ENCODE assay signal across 12 mouse cellular contexts in the genomic region with DNA sequence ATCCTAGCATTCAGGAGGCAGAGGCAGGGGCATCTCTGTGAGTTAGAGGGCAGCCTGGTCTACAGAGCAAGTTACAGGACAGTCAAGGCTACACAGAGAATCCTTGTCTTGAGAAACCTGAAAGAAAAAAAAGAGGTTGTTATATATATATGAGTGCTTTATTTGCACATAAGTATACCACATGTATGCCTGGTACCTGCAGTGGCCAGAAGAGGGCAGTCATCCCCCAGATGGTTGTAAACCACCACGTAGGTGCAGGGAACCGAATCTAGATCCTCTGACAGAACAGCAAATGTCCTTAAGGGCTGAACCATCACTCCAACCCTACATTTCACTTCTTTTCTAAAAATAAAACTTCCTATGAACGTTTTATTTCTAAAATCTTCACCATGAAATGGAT. TPM values are rescaled to one million over a fixed set of nuclear protein-coding genes. Genes with fewer than 3 reads are reported as not detected.
DNase-seq lines count a peak whose midpoint lies in the region; TF ChIP-seq lines count a peak whose summit lies in the region.
"Had no signal": no experiment of that assay in that cellular context is flagged by ENCODE, and none has a peak within 500 bp of the region (broad histone marks: within the 10 kb centered on the region; RNA-seq: fewer than 3 reads in every experiment).

No protein-coding gene starts in this region.

- H3K27ac ChIP-seq in heart, adult 2 months, result no peak overlapping the region
- H3K27ac ChIP-seq in bone marrow, adult 2 months (ENCODE audit: control insufficient read depth, insufficient read depth, low read depth, low read length, poor library complexity), result no peak overlapping the region
- H3K27ac ChIP-seq: heart, embryonic 15.5 days had no signal

- H3K79me2 ChIP-seq in heart, adult 2 months (replicated peaks; ENCODE audit: control insufficient read depth, insufficient read depth, low read length), result no peaks in the 10 kb centered on the region

- TF ChIP-seq EP300 in heart, adult 2 months (IDR thresholded peaks at IDR 0.05; ENCODE audit: insufficient read depth, low read depth, low read length), result no peak

- no peak overlapping the region for H3K4me3 ChIP-seq in heart, adult 2 months
- H3K4me3 ChIP-seq in bone marrow, adult 2 months (replicated peaks; ENCODE audit: control insufficient read depth, low read depth, low read length), result no peak overlapping the region
- H3K4me3 ChIP-seq: heart, embryonic 15.5 days had no signal

- H3K36me3 ChIP-seq in heart, adult 2 months (ENCODE audit: control insufficient read depth, insufficient read depth, low read length), result no peaks in the 10 kb centered on the region
- H3K36me3 ChIP-seq: heart, embryonic 15.5 days had no signal

- WGBS in heart, adult 2 months, result 67% methylated on average over 3 of the region's 3 CpGs
- WGBS in bone marrow, adult 2 months, result 56% methylated on average over 3 of the region's 3 CpGs

- no peaks in the 10 kb centered on the region for H3K27me3 ChIP-seq in heart, adult 2 months (ENCODE audit: control insufficient read depth, insufficient read depth, low read length)
- H3K27me3 ChIP-seq: heart, embryonic 15.5 days had no signal

- intact Hi-C loops in heart, adult 2 months (cut with DNase I), result loop anchor here (1.0 kb wide), 1 partner anchor 23 kb away; no protein-coding TSS in a partner anchor

- DNase-seq in heart, adult 2 months, result no peak
- no peak for DNase-seq in heart, adult 18-20 months
- DNase-seq in A20 (ENCODE audit: low read depth, low spot score), result peak; percentile 75
- DNase-seq in naive thymus-derived CD4-positive, alpha-beta T cell, adult 2 months (ENCODE audit: low read depth), result peak; percentile 67
- no peak for DNase-seq in right cerebral cortex, postnatal 10 days (ENCODE audit: low spot score in 2 of 2)
- no peak for DNase-seq in right cerebral cortex, postnatal 14 days
- no peak for DNase-seq in left cerebral cortex, adult 18-20 months (ENCODE audit: low spot score in 2 of 2)
- DNase-seq: cerebellum, adult 11-12 months; layer of hippocampus, adult 9-11 months; right cerebral cortex, postnatal 25 days had no signal

- TF ChIP-seq POLR2A in heart, adult 2 months (IDR thresholded peaks at IDR 0.05; ENCODE audit: insufficient read depth, low read depth, low read length), result no peak
- TF ChIP-seq POLR2A in bone marrow, adult 2 months (IDR thresholded peaks at IDR 0.05; ENCODE audit: borderline replicate concordance, control insufficient read depth, low read depth, low read length), result no peak

- no peak overlapping the region for H3K9ac ChIP-seq in heart, adult 2 months (ENCODE audit: low read depth, low read length)
- H3K9ac ChIP-seq: heart, embryonic 15.5 days had no signal

- peak; percentile 48 for TF ChIP-seq CTCF in heart, adult 2 months (IDR thresholded peaks at IDR 0.05)
- TF ChIP-seq CTCF in bone marrow, adult 2 months (IDR thresholded peaks at IDR 0.05; ENCODE audit: control insufficient read depth, insufficient read depth, low read length), result peak; percentile 72

- peaks cover 1% of the 10 kb centered on the region; the same call in 1 of the 2 replicates for H3K4me1 ChIP-seq in heart, adult 2 months (ENCODE audit: control insufficient read depth, insufficient read depth, low read length)
- H3K4me1 ChIP-seq in bone marrow, adult 2 months (ENCODE audit: control insufficient read depth, insufficient read depth, low read length), result peaks cover 2% of the 10 kb centered on the region; the same call in 1 of the 2 replicates
- H3K4me1 ChIP-seq: heart, embryonic 15.5 days had no signal

RNA-seq across cellular contexts. Expression of gene Eif4e, which starts 8.1 kb away (rescaled TPM):
- 100 to 1,000 TPM; 171 to 195 TPM for total RNA-seq in heart, adult 2 months (2021)
- polyA plus RNA-seq in heart, adult 2 months (2012; rRNA removed), result 56.3 and 128 TPM in 2 replicates
- total RNA-seq in heart, adult 18-20 months (2021), result 100 to 1,000 TPM; 186 to 215 TPM
- polyA plus RNA-seq in bone marrow, adult 2 months (2011; ENCODE audit: insufficient read depth, insufficient read length, low replicate concordance, missing spikeins), result 77.3 and 78.5 TPM in 2 replicates
- total RNA-seq in left cerebral cortex, adult 18-20 months (2021), result 100 to 1,000 TPM; 189 to 215 TPM

RNA-seq across cellular contexts. Expression of gene Metap1, which starts 28.6 kb away (rescaled TPM):
- total RNA-seq in heart, adult 2 months (2021), result 10 to 100 TPM; 34.5 to 39.1 TPM
- 21.3 and 37.3 TPM in 2 replicates for polyA plus RNA-seq in heart, adult 2 months (2012; rRNA removed)
- 10 to 100 TPM; 37.1 to 37.9 TPM for total RNA-seq in heart, adult 18-20 months (2021)
- 14.4 and 18.9 TPM in 2 replicates for polyA plus RNA-seq in bone marrow, adult 2 months (2011; ENCODE audit: insufficient read depth, insufficient read length, low replicate concordance, missing spikeins)
- total RNA-seq in left cerebral cortex, adult 18-20 months (2021), result 10 to 100 TPM; 43.7 to 46.0 TPM

Comparison
In these comparisons a context has a peak if more than half of its experiments do, and no peak if none do; other contexts are left out.
1. DNase-seq: peak in A20 (single experiment) and naive thymus-derived CD4-positive, alpha-beta T cell, adult 2 months (single experiment); none in heart, adult 2 months (0 of 2), heart, adult 18-20 months (0 of 2), right cerebral cortex, postnatal 10 days (0 of 2), right cerebral cortex, postnatal 14 days (single experiment) and left cerebral cortex, adult 18-20 months (0 of 2).